Mouse (Mus musculus): ENCODE data around the gene Pbxip1. TPM values are rescaled to one million over a fixed set of nuclear protein-coding genes. Genes with fewer than 3 reads are reported as not detected.

Gene Pbxip1
- total RNA-seq (2021): 10 to 100 TPM; 70.0 to 76.0 TPM
- long read RNA-seq, experiment 1, partial matches to known transcripts: 7 of 31 reads
- long read RNA-seq, experiment 1, other reads (novel, unspliced or antisense): 24 of 31 reads
- long read RNA-seq, experiment 2, partial matches to known transcripts: 12 of 25 reads
- long read RNA-seq, experiment 2, other reads (novel, unspliced or antisense): 13 of 25 reads

DNA sequence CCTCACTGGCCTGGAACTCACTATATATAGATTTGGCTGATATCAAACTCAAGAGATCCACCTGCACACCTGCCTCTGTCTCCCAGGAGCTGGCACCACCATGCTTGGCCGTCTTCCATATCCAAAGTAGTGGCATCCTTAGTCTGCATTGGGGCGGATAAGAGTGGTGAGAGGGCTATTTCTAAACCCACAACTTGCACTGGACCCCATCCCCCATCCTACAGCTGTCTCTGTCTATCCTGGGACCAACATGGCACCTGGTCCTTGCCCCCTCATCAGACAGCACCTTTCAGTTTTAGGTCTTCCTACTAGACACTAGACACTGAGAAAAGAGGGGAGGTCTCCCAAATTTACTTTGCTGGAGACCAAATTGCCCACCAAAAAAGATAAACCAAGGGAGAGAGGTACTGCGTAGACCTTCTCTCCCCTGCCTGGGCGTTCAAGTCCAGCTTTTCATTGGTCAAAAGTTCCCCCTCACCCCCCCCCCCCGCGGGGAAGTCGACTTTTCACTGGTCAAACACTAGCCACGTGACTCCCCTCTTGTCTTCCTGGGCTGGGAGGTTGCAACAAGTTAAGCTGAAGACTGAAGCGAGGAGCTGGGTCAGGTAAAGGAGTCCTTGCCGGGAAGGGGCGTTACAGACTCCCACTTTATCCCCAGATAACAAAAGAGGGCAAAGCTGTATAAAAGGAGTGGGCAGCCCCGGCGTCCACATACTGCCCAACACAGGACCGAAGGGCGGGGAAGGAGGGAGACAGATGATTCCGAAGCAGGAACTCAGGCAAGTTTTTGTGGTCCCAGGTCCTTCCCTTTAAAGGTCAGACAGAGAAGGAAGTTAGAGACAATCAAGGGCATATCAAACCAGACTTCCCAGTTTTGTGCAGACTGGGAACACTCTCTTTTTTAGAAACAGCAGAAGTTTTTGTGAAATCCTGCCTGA is at the start of gene Pbxip1:
TSS of gene Pbxip1 (plus strand) at position 531 of the 938 bp plus-strand sequence.
- peak; percentile 84 to 87 for DNase-seq

DNA sequence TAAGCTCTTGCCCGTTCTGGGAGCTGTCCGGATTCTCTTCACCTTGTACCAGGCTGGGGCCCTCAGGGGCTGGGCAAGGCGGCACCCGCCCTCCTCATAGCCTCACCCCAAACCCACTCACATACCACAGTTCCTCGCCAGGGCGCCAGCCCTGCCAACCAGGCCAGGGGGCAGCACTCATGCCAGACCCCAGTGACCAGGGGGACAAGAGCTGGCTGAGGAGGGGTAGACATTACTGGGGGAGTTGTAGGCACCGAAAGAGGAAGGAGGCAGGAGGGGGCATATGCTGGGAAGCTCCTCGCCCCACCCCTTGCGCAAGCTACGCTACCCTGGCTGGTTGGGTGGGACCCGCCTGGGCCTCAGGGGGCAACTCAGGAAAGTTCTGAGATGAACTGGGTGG is 48.9 kb upstream of the Pbxip1 start:
- DNase-seq: peak; percentile 44 to 59

DNA sequence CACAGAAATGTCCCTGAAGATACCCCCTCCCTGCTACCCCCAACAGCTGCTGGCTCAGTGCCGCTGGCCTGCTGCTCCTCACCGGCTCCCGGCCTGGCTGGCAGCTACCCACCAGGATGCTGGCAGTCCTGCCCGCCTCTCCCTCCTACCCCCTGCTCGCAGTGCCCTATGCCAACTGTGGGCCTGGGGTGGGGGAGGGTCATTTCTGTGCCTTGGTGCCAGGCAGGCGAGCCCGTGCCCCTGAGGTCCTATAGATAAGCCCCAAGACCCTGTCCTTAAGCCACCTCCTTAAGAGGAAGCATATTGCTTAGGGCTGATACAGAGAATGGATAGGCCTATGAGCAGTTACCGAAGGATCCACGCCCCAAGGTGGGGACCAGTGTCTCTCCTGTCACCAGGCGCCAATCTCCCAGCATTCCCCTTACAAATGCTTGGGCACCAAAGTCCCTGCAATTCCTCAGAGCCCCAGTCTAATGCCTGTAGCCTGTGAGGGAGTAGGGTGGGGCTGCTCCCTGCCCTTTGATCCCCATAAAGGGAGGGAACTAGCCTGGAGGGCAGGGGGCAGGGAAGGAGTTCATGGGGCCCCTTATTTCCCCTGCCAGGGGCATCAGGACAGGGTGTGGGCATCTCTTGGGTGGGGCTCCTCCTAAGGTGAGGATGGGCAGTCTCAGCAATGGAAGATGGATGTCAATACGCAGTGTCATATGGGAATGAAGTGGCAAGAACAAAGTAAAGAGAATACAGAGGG is 48.2 kb upstream of the Pbxip1 start:
- DNase-seq: peak; percentile 70 to 84

DNA sequence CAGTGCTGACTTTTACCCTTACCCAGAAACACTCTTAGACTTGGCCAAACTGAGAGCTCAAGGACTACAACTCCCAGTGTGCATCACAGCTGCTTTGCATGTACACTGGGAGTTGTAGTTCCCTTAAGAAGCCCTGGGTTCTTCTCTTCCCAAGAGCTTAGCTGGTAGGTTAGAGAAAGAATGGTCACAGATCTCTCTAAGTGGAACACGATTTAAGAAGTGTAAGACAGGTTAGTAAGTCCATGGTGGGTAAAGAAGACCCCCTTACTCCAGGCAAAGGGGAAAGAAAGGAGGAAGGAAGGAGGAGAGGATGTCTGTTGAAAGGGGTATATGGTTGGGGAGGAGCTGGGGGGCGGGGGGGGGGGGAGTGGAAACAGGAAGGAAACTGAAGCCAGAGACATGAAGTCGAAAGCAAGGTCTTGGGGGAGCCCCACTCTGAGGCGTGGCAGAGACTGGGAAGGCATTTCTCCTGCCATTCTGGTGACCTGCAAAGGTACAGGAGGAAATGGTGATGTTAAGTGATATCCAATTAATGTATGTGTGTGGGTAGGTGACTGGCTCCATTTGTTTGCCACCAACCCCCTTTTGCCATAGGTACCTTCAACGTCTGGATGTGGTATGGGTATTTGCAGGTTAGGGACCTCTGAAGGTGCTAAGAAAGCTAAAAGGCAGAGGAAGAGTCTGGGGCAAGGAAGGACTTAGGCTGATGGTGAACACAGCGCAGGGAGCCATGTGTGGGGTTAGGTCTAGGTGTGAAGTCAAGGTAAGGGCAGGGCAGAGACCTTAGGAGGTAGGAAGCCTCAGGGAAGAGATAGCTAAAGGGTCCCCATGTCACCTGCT is 47.4 kb upstream of the Pbxip1 start:
- peak; percentile 55 to 62 for DNase-seq

DNA sequence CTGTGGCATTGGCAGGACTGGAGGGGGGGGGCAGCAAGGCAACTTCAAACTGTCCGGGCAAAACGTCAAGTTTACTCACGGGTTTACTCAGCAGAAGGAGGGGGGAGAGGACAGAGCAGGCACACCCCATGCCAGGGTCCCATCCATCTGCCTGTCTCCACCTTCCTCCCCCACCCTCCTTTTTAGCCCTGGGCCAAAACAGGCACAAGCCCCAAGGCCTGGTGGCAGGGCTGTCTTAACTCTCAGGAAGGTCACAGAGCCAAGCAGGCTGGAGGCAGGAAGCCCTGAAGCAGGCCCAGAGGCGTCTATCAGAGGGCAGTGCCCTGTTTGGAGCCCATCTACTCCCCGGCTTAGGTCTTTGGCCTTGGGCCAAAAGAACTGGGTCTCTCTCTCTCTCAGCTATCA is 46.4 kb upstream of the Pbxip1 start:
- DNase-seq: peak; percentile 72 to 81

DNA sequence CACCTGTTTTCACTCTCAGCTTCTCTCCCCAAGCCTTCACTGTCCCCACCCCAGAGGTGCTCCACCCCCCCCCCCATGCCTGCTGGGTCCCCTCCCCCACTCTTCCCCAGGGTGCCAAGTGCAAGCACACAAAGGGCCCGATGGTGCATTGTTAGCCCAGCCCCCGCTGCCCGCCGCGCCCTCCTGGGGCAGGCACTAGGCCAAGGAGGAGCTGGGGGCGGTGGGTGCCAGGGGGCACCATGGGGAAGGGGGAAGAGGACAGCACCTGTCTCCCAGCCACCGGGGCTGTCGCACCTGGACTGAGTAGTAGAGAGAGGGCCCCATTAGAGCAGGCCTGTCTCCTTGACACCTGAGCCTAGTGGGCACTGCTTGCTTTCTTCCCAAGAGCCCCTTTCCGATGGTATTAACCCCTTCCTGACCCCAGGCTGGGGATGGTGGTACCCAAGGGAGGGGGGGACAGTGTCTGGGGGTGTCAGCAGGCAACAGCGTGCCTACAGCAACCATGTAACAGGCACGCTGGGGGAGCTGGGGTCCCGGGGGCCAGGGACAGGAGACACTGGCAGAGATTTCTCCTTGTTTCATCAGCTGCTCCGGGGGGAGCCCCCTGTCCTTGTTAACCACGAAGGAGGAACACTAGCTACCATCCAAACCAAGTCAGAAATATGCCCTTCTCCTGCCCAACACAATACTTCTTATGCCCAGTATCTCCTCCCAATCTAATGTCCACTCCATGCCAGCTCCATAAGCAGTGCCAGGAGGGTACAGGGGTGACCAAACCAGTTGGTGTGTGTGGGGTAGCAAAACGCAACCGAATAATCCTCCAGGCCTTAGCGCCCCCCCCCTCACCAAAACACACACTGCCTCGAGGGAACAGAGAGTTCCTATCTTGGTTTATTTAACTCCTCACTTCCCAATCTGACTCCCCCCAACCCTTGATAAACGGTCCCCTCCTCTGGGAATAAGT is 45.5 kb upstream of the Pbxip1 start:
- peak in 1 of 2 experiments; percentile 48 for DNase-seq

DNA sequence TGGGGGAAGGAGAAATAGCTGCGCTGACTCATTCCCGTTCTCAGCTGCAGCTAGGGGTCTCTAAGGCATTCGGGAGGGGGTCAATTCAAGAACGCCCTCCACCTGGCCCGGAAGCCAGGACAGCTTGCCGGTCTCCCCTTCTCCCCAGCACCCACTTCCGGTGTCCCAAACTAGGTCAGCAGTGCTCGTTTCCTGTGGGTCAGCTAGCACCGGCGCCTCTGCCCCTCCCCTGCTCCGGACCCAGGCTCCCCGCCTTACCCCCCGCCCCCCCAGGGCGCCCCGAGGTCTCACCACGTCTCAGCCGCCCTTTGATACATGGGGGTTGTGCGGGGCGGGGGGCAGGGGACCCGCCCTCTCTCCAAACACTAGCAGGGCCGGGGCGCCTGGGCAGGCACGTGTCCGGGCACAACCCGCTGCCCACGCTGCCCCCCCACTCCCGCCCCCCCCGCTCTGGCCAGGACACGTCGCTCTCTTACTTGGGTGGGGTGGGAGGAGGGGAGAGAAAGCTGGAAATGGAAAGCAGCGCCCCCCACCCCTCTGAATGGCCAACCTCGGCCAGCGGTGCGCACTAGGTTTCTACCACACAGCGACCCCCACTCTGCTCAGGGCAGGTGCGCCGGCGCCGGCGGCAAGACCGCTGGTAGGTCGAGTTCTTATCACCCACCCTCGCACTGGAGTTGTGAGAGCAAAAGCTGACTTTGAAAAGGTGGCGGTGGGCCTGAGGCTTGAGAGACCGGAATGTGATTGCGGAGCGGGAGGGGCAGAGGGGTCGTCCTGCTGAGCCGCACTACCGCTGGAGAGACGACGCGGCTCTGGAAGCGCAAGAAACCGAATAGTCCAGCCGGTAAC is 44.6 kb upstream of the Pbxip1 start:
- DNase-seq: peak; percentile 81 to 89

DNA sequence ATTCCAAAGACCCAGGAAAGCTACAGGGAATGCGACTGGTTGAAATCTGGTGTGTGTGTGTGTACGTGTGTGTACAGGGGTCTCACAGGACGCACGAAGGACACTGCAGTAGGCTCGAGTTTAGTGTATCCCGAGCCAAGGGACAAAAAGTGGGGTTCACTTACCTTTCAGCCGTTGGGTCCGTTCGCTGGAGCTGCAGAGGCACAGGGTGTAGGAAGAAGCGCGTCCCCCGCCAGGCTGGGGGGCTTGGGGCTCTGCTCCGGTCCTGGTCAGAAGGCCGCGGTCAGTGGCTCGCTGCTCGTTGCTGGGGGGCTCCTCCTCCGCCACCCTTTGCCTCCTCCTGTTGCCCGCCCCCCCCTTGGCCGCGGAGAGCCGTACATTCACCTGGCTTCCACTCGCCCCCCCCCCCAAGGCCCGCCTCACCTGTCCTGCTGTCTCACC is 43.6 kb upstream of the Pbxip1 start:
- DNase-seq: peak; percentile 52 to 66

DNA sequence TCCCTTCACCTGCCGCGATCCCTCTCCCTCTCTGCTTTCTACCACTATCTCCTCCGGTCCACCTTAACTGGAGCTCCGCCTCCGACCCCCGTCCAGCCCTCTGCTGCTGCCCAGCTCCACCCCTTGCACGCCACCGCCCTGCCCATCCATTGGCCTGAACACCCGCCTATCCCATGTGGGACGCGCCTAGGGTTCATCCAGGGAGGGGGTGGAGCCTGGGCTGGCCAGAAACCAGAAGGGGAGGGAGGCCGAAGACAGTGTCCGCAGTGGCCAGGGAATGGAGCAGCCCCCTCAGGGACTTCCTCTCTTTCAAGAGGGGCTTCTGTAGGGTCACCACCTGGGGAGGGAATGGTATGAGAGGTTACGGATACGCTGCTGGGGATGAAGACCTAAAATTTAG is 42.9 kb upstream of the Pbxip1 start:
- DNase-seq: peak; percentile 100

DNA sequence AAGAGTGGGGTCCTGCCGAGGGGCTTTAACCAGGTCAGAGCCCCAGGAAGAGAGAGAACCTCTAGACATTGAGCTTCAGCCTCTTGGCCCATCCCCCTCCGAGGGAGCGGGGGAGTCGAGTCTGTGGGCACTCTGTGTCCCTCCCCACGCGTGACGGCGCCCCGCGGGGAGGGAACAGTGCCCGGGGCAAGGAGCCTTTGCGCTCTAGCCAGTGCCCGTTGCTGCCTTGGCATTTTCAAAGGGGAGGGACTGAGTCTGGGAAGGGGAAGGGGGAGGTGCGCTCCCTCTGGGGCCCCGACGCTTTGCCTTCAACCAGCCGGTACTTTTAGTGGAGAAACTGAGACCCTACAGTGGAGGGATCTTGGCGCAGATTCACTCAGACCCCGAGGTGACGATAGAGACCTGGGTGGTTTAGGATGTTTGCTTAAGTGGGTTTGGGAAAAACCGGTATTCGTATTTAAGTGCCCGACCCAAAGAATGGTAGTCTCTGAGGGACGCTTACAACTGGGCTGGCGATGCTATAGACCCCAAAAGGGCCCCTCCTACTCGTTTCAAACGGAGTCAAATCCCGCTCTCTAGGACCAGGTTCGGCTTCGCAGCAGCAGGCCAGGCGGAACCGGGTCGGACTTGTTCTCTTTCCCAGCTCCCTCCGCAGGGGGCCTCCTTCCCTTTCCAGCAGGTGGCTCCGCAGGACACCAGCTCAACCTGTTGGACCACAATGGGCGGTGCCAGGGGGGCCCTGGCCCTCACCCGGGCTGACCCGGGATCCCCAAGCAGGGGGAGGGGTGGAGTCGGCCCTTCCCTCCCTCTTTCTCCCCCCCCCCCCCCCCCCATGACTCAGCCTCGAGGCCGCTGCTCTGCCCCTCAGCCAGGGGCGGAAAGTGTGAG is 42.3 kb upstream of the Pbxip1 start, which contains the start of gene Zbtb7b:
TSS of gene Zbtb7b (minus strand) at position 771 of the 888 bp plus-strand sequence.
- DNase-seq: peak; percentile 83 to 84

DNA sequence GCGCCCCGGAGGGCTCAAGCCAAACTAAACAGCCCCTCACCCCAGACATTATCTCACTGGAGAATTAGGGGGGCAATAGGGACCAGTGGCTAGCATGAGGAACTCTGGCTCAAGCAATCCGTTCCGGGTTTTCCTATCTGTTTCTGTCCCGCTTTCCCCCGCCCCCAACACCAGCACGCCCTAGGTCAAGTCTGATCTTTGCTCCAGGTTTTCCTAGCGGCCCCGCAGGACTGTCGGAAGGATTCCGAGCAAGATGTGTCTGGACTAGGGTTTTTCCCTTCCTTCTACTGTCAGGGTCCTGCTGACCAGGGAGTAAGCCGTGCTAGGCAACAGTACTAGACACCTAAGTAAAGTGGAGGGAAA is 41.6 kb upstream of the Pbxip1 start:
- DNase-seq: peak; percentile 90 to 91

DNA sequence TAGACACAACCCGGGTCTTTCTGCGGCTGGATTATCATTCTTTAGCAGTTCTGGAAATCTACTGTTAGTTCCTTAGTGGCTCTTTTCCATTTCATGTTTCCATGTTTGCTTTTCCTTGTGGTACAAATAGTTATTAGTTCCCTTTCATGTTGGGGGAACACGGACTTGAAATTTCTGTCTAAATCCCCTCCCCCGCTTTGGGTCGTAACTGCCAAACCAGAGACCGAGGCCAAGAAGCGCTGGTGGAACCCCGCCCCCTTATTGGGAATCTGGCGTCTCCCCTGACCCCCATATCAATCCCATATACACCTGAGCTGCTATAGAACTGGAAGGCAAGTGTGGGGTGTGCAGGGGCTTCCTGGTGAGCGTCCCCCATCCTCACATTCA is 41.1 kb upstream of the Pbxip1 start:
- DNase-seq: peak in 1 of 2 experiments; percentile 51

DNA sequence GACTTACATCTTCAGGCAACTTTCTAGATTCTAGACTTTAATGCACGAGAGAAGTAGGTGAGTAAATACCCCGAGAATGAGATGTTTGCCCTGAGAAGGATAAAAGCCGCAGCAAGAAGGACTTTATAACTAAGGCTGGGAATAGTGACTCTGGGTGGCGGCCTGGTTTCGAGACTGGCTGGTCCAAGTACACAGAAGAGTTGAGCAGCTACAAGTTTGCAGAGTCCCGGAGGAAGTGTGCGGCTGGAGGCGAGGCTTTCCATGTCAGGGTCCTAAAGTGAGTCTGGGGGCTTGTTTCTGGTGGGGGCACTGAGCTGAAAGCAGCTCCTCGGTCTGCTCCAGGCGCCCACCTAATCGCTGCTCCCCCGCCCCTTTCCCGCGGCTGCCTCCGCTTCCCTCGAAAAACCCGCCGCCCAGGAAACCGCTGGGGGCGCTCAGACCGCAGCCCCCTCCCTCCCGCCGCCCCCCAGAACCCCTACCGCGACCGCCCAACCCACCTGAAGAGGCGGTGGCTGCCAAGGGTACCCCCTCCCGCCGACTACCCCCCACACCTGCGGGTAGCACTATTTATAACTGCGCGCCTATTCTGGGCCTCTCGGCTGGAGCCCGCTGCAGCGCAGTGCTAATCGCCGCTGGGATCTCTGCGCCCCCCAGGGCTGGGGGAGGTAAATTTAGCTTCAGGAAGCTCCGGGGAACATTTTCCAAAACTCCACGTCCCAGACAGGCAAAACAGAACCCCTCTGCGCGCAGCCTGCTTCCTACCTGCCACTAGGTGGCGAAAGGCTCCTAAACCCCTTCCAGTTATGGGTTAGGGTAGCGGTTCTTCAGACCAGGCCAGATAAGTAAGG is 40.5 kb upstream of the Pbxip1 start:
- peak; percentile 80 to 84 for DNase-seq

DNA sequence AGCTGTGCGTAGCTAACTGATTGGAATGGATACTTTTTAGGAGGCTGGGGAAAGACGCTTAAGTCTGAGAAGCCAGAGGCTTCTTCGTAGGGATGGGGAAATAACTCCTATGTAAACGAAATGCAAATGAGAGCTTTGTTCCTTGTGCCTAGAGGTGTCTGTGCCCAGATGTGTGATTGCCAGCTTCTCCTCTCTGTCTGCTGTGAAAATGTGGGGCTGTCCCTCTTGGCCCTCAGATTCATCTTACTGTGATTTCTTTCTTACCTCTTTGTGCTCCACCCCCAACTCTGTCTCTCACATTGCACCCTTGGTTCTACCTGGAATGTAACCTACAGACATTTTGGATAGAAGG is 39.9 kb upstream of the Pbxip1 start:
- DNase-seq: no peak

DNA sequence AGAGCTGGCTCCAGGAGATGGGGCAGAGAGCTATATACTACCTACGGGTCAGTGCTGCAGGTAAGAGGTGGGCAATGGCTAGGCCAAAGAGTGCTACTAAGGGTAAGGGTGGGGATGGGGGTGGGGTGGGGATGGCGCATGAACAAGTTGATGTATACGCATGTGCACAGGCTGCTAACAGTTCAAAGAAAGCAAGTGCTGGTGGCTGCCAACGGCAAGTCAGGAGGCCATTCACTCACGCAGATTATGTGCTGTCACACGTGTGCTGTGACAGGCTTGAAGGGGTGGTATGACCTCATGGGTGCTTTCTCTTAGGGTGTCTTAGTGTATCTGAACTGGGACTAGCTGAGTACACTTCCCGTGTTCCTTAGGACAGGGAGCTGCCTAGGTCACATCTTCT is 35.2 kb upstream of the Pbxip1 start:
- DNase-seq: no peak

DNA sequence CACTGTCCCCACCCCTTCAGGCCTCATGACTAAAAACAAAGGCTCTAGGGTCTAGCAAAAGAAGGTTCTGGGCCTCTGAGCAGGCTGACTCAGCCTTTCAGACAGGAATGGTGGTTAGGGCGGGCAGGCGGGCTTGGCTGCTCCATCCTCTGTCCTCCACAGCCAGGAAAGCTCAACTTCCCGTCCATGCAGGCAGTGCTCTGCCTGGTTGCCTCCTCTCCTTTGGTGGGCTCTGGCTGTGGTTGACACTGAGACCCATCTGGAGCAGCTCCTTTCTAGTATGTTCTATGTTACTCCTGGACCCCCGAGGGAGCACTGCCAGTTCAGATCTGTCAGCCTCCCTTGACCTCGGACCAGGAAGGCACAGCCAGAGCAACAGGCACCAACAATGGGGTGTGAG is 33.8 kb upstream of the Pbxip1 start, which contains the start of gene Lenep:
TSS of gene Lenep (minus strand) at position 101 of the 400 bp plus-strand sequence.
- no peak for DNase-seq

DNA sequence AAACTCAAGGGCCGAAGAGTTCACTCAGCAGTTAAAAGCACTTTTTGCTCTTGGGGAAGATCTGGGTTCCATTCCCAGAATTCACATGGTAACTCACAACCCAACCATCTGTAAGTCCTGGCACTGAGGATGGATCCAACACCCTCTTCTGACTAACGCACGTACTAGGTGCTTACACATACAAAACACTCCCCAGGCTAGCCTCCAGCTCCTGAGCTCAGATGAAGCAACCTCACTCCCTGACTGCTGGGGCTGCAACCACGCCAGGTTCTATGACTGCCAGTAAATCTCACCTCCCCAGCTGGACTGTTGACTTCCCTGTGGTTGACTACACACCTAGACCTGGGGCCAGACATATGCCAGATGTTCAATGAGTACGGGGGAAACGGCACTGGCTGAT is 29.6 kb upstream of the Pbxip1 start:
- DNase-seq: no peak

All from heart, adult 18-20 months (tissue).